Mouse (Mus musculus) CH12.LX (cell line): ENCODE results near the gene Rfxank. TPM values are rescaled to one million over a fixed set of nuclear protein-coding genes. Genes with fewer than 3 reads are reported as not detected.

ENCODE experiments used
- DNase-seq: peaks from one replicate; pipeline ENCODE4 v3.0.0-alpha.2; 2013; ENCODE audit errors: extremely low read depth
- H3K27ac ChIP-seq: 2 replicates; pipeline ENCODE4 v1.5.1; 2012; ENCODE audit warnings: low read depth, mild to moderate bottlenecking, control low read depth, moderate library complexity; ENCODE audit not compliant: insufficient read depth
- H3K27me3 ChIP-seq: replicated peaks from 2 replicates; pipeline ENCODE3; 2012; ENCODE audit warnings: inconsistent platforms
- H3K36me3 ChIP-seq, 2 experiments: replicated peaks in 1 of 2; 2 replicates each; pipeline versions ENCODE3 to v1.6.1; 2012; ENCODE audit warnings: inconsistent platforms in 1 of 2, low read length in 1 of 2, mild to moderate bottlenecking in 1 of 2, mixed read lengths in 1 of 2, moderate library complexity in 1 of 2; ENCODE audit not compliant: control insufficient read depth in 1 of 2, insufficient read depth in 1 of 2
- H3K4me1 ChIP-seq, 2 experiments: 2 replicates each; pipeline ENCODE4 v1.6.1; 2012; ENCODE audit warnings: inconsistent platforms in 1 of 2, moderate library complexity in 1 of 2; ENCODE audit not compliant: insufficient read depth in 2 of 2, control insufficient read depth in 1 of 2
- H3K4me2 ChIP-seq: 2 replicates; pipeline ENCODE4 v1.6.1; 2012; ENCODE audit warnings: low read depth, mild to moderate bottlenecking, control low read depth; ENCODE audit not compliant: poor library complexity, insufficient read depth, severe bottlenecking
- H3K4me3 ChIP-seq, 3 experiments: fragments of 150-350 bp in 1 of 3; sonication (generic) in 1 of 3; replicated peaks in 1 of 3; 2 replicates each; pipeline versions ENCODE3 to v1.5.1; 2011 to 2012; ENCODE audit warnings: low read depth in 2 of 3, low read length in 2 of 3, mild to moderate bottlenecking in 2 of 3, moderate library complexity in 2 of 3, control low read depth in 1 of 3, improper control_type of control experiment in 1 of 3, inconsistent platforms in 1 of 3, mixed read lengths in 1 of 3; ENCODE audit not compliant: poor library complexity in 1 of 3
- H3K79me2 ChIP-seq: replicated peaks from 2 replicates; pipeline ENCODE4 v1.6.1; 2012; ENCODE audit warnings: mild to moderate bottlenecking, moderate library complexity; ENCODE audit not compliant: control insufficient read depth, poor library complexity, insufficient read depth, severe bottlenecking; ENCODE audit errors: extremely low read depth
- H3K9ac ChIP-seq: 2 replicates; pipeline ENCODE4 v1.6.1; 2012; ENCODE audit warnings: low read depth, mild to moderate bottlenecking, control low read depth, moderate library complexity; ENCODE audit not compliant: insufficient read depth
- H3K9me3 ChIP-seq: replicated peaks from 2 replicates; pipeline ENCODE3; 2012; ENCODE audit warnings: low read length, inconsistent platforms, mixed read lengths
- BHLHE40 ChIP-seq: IDR thresholded peaks from 2 replicates; pipeline ENCODE4 v1.6.1; 2011; ENCODE audit warnings: mild to moderate bottlenecking, low read depth, low read length, improper control_type of control experiment
- CHD1 ChIP-seq: IDR thresholded peaks from 2 replicates; pipeline ENCODE4 v1.6.1; 2012; ENCODE audit warnings: low read depth, low read length, improper control_type of control experiment, inconsistent platforms
- CHD2 ChIP-seq: IDR thresholded peaks from 2 replicates; pipeline ENCODE4 v1.6.1; 2011; ENCODE audit warnings: low read length, improper control_type of control experiment
- CTCF ChIP-seq, 2 experiments: IDR thresholded peaks in 1 of 2; conservative IDR thresholded peaks in 1 of 2; 2 replicates each; pipeline ENCODE4 v1.5.1; 2011 to 2012; ENCODE audit warnings: low read depth in 2 of 2, low read length in 2 of 2, improper control_type of control experiment in 1 of 2, inconsistent platforms in 1 of 2, mild to moderate bottlenecking in 1 of 2, moderate library complexity in 1 of 2
- E2F4 ChIP-seq: IDR thresholded peaks from 2 replicates; pipeline ENCODE4 v1.6.1; 2011; ENCODE audit warnings: low read depth, low read length, improper control_type of control experiment; ENCODE audit not compliant: insufficient replicate concordance
- ELF1 ChIP-seq: IDR thresholded peaks from 2 replicates; pipeline ENCODE4 v1.6.1; 2014; ENCODE audit warnings: low read depth, mild to moderate bottlenecking, inconsistent platforms, low read length, improper control_type of control experiment
- EP300 ChIP-seq: IDR thresholded peaks from 2 replicates; pipeline ENCODE4 v1.6.1; 2011; ENCODE audit warnings: low read length, improper control_type of control experiment
- ETS1 ChIP-seq: conservative IDR thresholded peaks from 2 replicates; pipeline ENCODE4 v1.6.1; 2012; ENCODE audit warnings: low read depth, mild to moderate bottlenecking, inconsistent platforms, low read length, improper control_type of control experiment, moderate library complexity
- GABPA ChIP-seq: IDR thresholded peaks from 2 replicates; pipeline ENCODE4 v1.6.1; 2012; ENCODE audit warnings: low read depth, low read length, improper control_type of control experiment, inconsistent platforms; ENCODE audit not compliant: insufficient replicate concordance
- HCFC1 ChIP-seq: IDR thresholded peaks from 2 replicates; pipeline ENCODE4 v1.6.1; 2012; ENCODE audit warnings: low read depth, mild to moderate bottlenecking, inconsistent platforms, low read length, improper control_type of control experiment
- IRF4 ChIP-seq: IDR thresholded peaks from 2 replicates; pipeline ENCODE4 v1.6.1; 2014; ENCODE audit warnings: low read depth, mild to moderate bottlenecking, inconsistent platforms, low read length, improper control_type of control experiment
- JUN ChIP-seq: IDR thresholded peaks from 2 replicates; pipeline ENCODE4 v1.6.1; 2011; ENCODE audit warnings: low read depth, mild to moderate bottlenecking, low read length, improper control_type of control experiment, moderate library complexity; ENCODE audit not compliant: insufficient read depth
- JUND ChIP-seq: conservative IDR thresholded peaks from 2 replicates; pipeline ENCODE4 v1.6.1; 2011; ENCODE audit warnings: low read depth, low read length, improper control_type of control experiment
- KAT2A ChIP-seq: IDR thresholded peaks from 2 replicates; pipeline ENCODE4 v1.6.1; 2012; ENCODE audit warnings: low read length, improper control_type of control experiment, inconsistent platforms; ENCODE audit not compliant: insufficient replicate concordance
- MAFK ChIP-seq: IDR thresholded peaks from 2 replicates; pipeline ENCODE4 v1.6.1; 2011; ENCODE audit warnings: low read length, improper control_type of control experiment; ENCODE audit not compliant: insufficient replicate concordance
- MAX ChIP-seq: IDR thresholded peaks from 2 replicates; pipeline ENCODE4 v1.6.1; 2011; ENCODE audit warnings: low read length, improper control_type of control experiment
- MAZ ChIP-seq: IDR thresholded peaks from 2 replicates; pipeline ENCODE4 v1.6.1; 2012; ENCODE audit warnings: low read depth, mild to moderate bottlenecking, inconsistent platforms, low read length, improper control_type of control experiment, moderate library complexity
- MEF2A ChIP-seq: IDR thresholded peaks from 2 replicates; pipeline ENCODE4 v1.6.1; 2014; ENCODE audit warnings: low read depth, mild to moderate bottlenecking, inconsistent platforms, low read length, improper control_type of control experiment, borderline replicate concordance
- MXI1 ChIP-seq: IDR thresholded peaks from 2 replicates; pipeline ENCODE4 v1.6.1; 2011; ENCODE audit warnings: mild to moderate bottlenecking, low read depth, low read length, improper control_type of control experiment
- MYC ChIP-seq: IDR thresholded peaks from 2 replicates; pipeline ENCODE4 v1.6.1; 2011; ENCODE audit warnings: low read depth, mild to moderate bottlenecking, improper control_type of control experiment, low read length
- NELFE ChIP-seq: IDR thresholded peaks from 2 replicates; pipeline ENCODE4 v1.6.1; 2011; ENCODE audit warnings: low read depth, low read length, improper control_type of control experiment
- NRF1 ChIP-seq: IDR thresholded peaks from 2 replicates; pipeline ENCODE4 v1.6.1; 2014; ENCODE audit warnings: low read depth, mild to moderate bottlenecking, inconsistent platforms, low read length, improper control_type of control experiment, moderate library complexity
- PAX5 ChIP-seq: IDR thresholded peaks from 2 replicates; pipeline ENCODE4 v1.6.1; 2012; ENCODE audit warnings: low read length, inconsistent platforms, mixed read lengths
- POLR2A ChIP-seq: IDR thresholded peaks from 2 replicates; pipeline ENCODE4 v1.6.1; 2011; ENCODE audit warnings: low read depth, mild to moderate bottlenecking, improper control_type of control experiment, low read length
- POLR2AphosphoS2 ChIP-seq: IDR thresholded peaks from 2 replicates; pipeline ENCODE4 v1.6.1; 2011; ENCODE audit warnings: low read depth, low read length, improper control_type of control experiment
- RAD21 ChIP-seq: IDR thresholded peaks from 2 replicates; pipeline ENCODE4 v1.6.1; 2011; ENCODE audit warnings: low read depth, mild to moderate bottlenecking, low read length, improper control_type of control experiment, moderate library complexity
- RCOR1 ChIP-seq: conservative IDR thresholded peaks from 2 replicates; pipeline ENCODE4 v1.6.1; 2012; ENCODE audit warnings: low read depth, mild to moderate bottlenecking, inconsistent platforms, low read length, improper control_type of control experiment
- SIN3A ChIP-seq: IDR thresholded peaks from 2 replicates; pipeline ENCODE4 v1.6.1; 2012; ENCODE audit warnings: low read length, improper control_type of control experiment, inconsistent platforms
- SMC3 ChIP-seq: IDR thresholded peaks from 2 replicates; pipeline ENCODE4 v1.6.1; 2011; ENCODE audit warnings: low read depth, low read length, improper control_type of control experiment
- TBP ChIP-seq: conservative IDR thresholded peaks from 2 replicates; pipeline ENCODE4 v1.6.1; 2011; ENCODE audit warnings: low read depth, low read length, improper control_type of control experiment
- TCF12 ChIP-seq: IDR thresholded peaks from 2 replicates; pipeline ENCODE4 v1.6.1; 2014; ENCODE audit warnings: low read depth, mild to moderate bottlenecking, inconsistent platforms, low read length, improper control_type of control experiment
- UBTF ChIP-seq: IDR thresholded peaks from 2 replicates; pipeline ENCODE4 v1.6.1; 2012; ENCODE audit warnings: low read depth, mild to moderate bottlenecking, inconsistent platforms, low read length, improper control_type of control experiment, moderate library complexity
- USF1 ChIP-seq: IDR thresholded peaks from 2 replicates; pipeline ENCODE4 v1.6.1; 2014; ENCODE audit warnings: low read depth, mild to moderate bottlenecking, inconsistent platforms, low read length, improper control_type of control experiment
- USF2 ChIP-seq: conservative IDR thresholded peaks from 2 replicates; pipeline ENCODE4 v1.6.1; 2011; ENCODE audit warnings: low read depth, low read length, improper control_type of control experiment
- ZC3H11A ChIP-seq: IDR thresholded peaks from 2 replicates; pipeline ENCODE4 v1.6.1; 2012; ENCODE audit warnings: low read depth, mild to moderate bottlenecking, inconsistent platforms, low read length, improper control_type of control experiment
- ZKSCAN1 ChIP-seq: IDR thresholded peaks from 2 replicates; pipeline ENCODE4 v1.6.1; 2012; ENCODE audit warnings: low read depth, inconsistent platforms, low read length, improper control_type of control experiment, borderline replicate concordance
- ZMIZ1 ChIP-seq: IDR thresholded peaks from 2 replicates; pipeline ENCODE4 v1.6.1; 2012; ENCODE audit warnings: low read depth, mild to moderate bottlenecking, inconsistent platforms, low read length, improper control_type of control experiment
- ZNF384 ChIP-seq: IDR thresholded peaks from 2 replicates; pipeline ENCODE4 v1.6.1; 2012; ENCODE audit warnings: low read depth, low read length, improper control_type of control experiment, inconsistent platforms
- dilution Hi-C: fragments of 300-500 bp; cut with MboI; formaldehyde crosslinking; loops from 2 replicates; pipeline ENCODE4 v1.14.3; 2020; ENCODE audit warnings: low sequenced_read_pairs; ENCODE audit not compliant: extremely low pct_unique_long_range_greater_than_20kb, extremely low pct_ligation_motif_present
- in situ Hi-C: fragments of 300-500 bp; cut with MboI; formaldehyde crosslinking; loops from 3 replicates; pipeline ENCODE4 v1.14.3; 2019; ENCODE audit warnings: low sequenced_read_pairs, low pct_ligation_motif_present, low pct_unique_long_range_greater_than_20kb, mixed read lengths
- polyA plus RNA-seq: library from polyadenylated mRNA; unstranded; fragments of >175 nt; gene quantifications from 2 replicates; pipeline ENCODE4 v1.2.1, GENCODE M21; 2012; ENCODE audit warnings: low read depth; ENCODE audit not compliant: insufficient read length
- total RNA-seq, 2 experiments: library from RNA; depleted of rRNA; stranded (reverse); fragments of 300-350 nt in 1 of 2; fragments of >200 nt in 1 of 2; gene quantifications; 2 replicates each; pipeline ENCODE4 v1.2.3; 2012 to 2014

Gene Rfxank
- total and polyA plus RNA-seq, 3 experiments, result 12.3 to 17.2 (median 13.4) TPM

DNA sequence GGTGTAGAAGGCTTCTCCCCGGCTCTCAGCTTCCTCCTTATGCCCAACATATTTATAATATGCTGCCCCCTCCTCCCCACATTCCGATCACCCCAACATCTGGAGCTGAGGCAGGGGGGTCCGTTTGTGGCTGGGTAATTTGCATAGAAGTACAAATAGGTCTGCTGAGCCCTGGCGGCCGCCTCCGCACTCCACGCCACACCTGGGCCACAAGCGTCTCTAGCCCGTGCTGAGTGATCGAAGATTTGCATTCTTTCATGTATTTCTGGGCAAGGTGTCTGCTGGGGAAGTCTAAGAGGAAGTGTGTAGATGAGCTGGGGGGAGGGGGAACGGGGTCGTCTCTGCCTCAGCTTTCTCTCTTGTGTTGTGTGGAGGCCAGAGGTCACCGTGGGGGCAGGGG, 21.1 kb upstream of the Rfxank start:
- H3K27me3 ChIP-seq, result no peaks in the 10 kb centered on the region
- peak overlapping the region; percentile 98 for H3K27ac ChIP-seq
- peaks cover 54 to 71% of the 10 kb centered on the region in 2 experiments for H3K36me3 ChIP-seq
- no peaks in the 10 kb centered on the region for H3K9me3 ChIP-seq
- H3K4me2 ChIP-seq, result peak overlapping the region; percentile 93
- TF ChIP-seq MAFK (peak; percentile 73; the same call in 1 of the 2 replicates), UBTF (no peak), USF2 (no peak), KAT2A (no peak), TBP (peak; percentile 41; the same call in 1 of the 2 replicates), ZMIZ1 (no peak), NRF1 (peak; percentile 46; the same call in 1 of the 2 replicates), ZNF384 (no peak; the same call in 1 of the 2 replicates), ZKSCAN1 (no peak), IRF4 (peak; percentile 88), CHD1 (no peak), MAX (peak; percentile 48; the same call in 1 of the 2 replicates), TCF12 (peak; percentile 99), MYC (peak; percentile 49; the same call in 1 of the 2 replicates), SIN3A (peak; percentile 89), SMC3 (peak; percentile 15; the same call in 1 of the 2 replicates), RCOR1 (peak; percentile 93), PAX5 (no peak), MAZ (peak; percentile 93), USF1 (no peak), EP300 (peak; percentile 91), CTCF (conservative IDR thresholded peaks at IDR 0.05 in 1 of 2, IDR thresholded peaks at IDR 0.05 in 1 of 2; ENCODE audit: low read depth in 2 of 2, low read length in 2 of 2) (no peak), JUN (no peak), MXI1 (peak; percentile 17; the same call in 1 of the 2 replicates), NELFE (peak; percentile 56; the same call in 1 of the 2 replicates), ZC3H11A (no peak), POLR2A (peak; percentile 45; the same call in 1 of the 2 replicates), JUND (no peak), RAD21 (no peak; the same call in 1 of the 2 replicates), ELF1 (peak; percentile 64; the same call in 1 of the 2 replicates), CHD2 (peak; percentile 95), GABPA (no peak), ETS1 (peak; percentile 97), BHLHE40 (peak; percentile 99), E2F4 (no peak), HCFC1 (peak; percentile 46), POLR2AphosphoS2 (peak; percentile 92), MEF2A (peak; percentile 95)
- peaks cover 68% of the 10 kb centered on the region for H3K79me2 ChIP-seq
- peak; percentile 92 for DNase-seq
- peak overlapping the region in 1 of 3 experiments; percentile 10 for H3K4me3 ChIP-seq
- H3K9ac ChIP-seq, result peak overlapping the region; percentile 38
- dilution Hi-C loops, result no loop called here
- in situ Hi-C loops, result no loop called here
- peaks cover 43 to 78% of the 10 kb centered on the region in 2 experiments for H3K4me1 ChIP-seq
